Mouse (Mus musculus) CH12.LX (cell line): ENCODE data around the gene Hoxb5. TPM values are rescaled to one million over a fixed set of nuclear protein-coding genes. Genes with fewer than 3 reads are reported as not detected.

Experiments used
- DNase-seq: peaks from one replicate; pipeline ENCODE4 v3.0.0-alpha.2; 2013; ENCODE audit errors: extremely low read depth
- H3K27ac ChIP-seq: 2 replicates; pipeline ENCODE4 v1.5.1; 2012; ENCODE audit warnings: low read depth, mild to moderate bottlenecking, control low read depth, moderate library complexity; ENCODE audit not compliant: insufficient read depth
- H3K27me3 ChIP-seq: replicated peaks from 2 replicates; pipeline ENCODE3; 2012; ENCODE audit warnings: inconsistent platforms
- H3K36me3 ChIP-seq, 2 experiments: replicated peaks in 1 of 2; 2 replicates each; pipeline versions ENCODE3 to v1.6.1; 2012; ENCODE audit warnings: inconsistent platforms in 1 of 2, low read length in 1 of 2, mild to moderate bottlenecking in 1 of 2, mixed read lengths in 1 of 2, moderate library complexity in 1 of 2; ENCODE audit not compliant: control insufficient read depth in 1 of 2, insufficient read depth in 1 of 2
- H3K4me1 ChIP-seq, 2 experiments: 2 replicates each; pipeline ENCODE4 v1.6.1; 2012; ENCODE audit warnings: inconsistent platforms in 1 of 2, moderate library complexity in 1 of 2; ENCODE audit not compliant: insufficient read depth in 2 of 2, control insufficient read depth in 1 of 2
- H3K4me2 ChIP-seq: 2 replicates; pipeline ENCODE4 v1.6.1; 2012; ENCODE audit warnings: low read depth, mild to moderate bottlenecking, control low read depth; ENCODE audit not compliant: poor library complexity, insufficient read depth, severe bottlenecking
- H3K4me3 ChIP-seq, 3 experiments: fragments of 150-350 bp in 1 of 3; sonication (generic) in 1 of 3; replicated peaks in 1 of 3; 2 replicates each; pipeline versions ENCODE3 to v1.5.1; 2011 to 2012; ENCODE audit warnings: low read depth in 2 of 3, low read length in 2 of 3, mild to moderate bottlenecking in 2 of 3, moderate library complexity in 2 of 3, control low read depth in 1 of 3, improper control_type of control experiment in 1 of 3, inconsistent platforms in 1 of 3, mixed read lengths in 1 of 3; ENCODE audit not compliant: poor library complexity in 1 of 3
- H3K79me2 ChIP-seq: replicated peaks from 2 replicates; pipeline ENCODE4 v1.6.1; 2012; ENCODE audit warnings: mild to moderate bottlenecking, moderate library complexity; ENCODE audit not compliant: control insufficient read depth, poor library complexity, insufficient read depth, severe bottlenecking; ENCODE audit errors: extremely low read depth
- H3K9ac ChIP-seq: 2 replicates; pipeline ENCODE4 v1.6.1; 2012; ENCODE audit warnings: low read depth, mild to moderate bottlenecking, control low read depth, moderate library complexity; ENCODE audit not compliant: insufficient read depth
- H3K9me3 ChIP-seq: replicated peaks from 2 replicates; pipeline ENCODE3; 2012; ENCODE audit warnings: low read length, inconsistent platforms, mixed read lengths
- KAT2A ChIP-seq: IDR thresholded peaks from 2 replicates; pipeline ENCODE4 v1.6.1; 2012; ENCODE audit warnings: low read length, improper control_type of control experiment, inconsistent platforms; ENCODE audit not compliant: insufficient replicate concordance
- NRF1 ChIP-seq: IDR thresholded peaks from 2 replicates; pipeline ENCODE4 v1.6.1; 2014; ENCODE audit warnings: low read depth, mild to moderate bottlenecking, inconsistent platforms, low read length, improper control_type of control experiment, moderate library complexity
- PAX5 ChIP-seq: IDR thresholded peaks from 2 replicates; pipeline ENCODE4 v1.6.1; 2012; ENCODE audit warnings: low read length, inconsistent platforms, mixed read lengths
- ZC3H11A ChIP-seq: IDR thresholded peaks from 2 replicates; pipeline ENCODE4 v1.6.1; 2012; ENCODE audit warnings: low read depth, mild to moderate bottlenecking, inconsistent platforms, low read length, improper control_type of control experiment
- dilution Hi-C: fragments of 300-500 bp; cut with MboI; formaldehyde crosslinking; loops from 2 replicates; pipeline ENCODE4 v1.14.3; 2020; ENCODE audit warnings: low sequenced_read_pairs; ENCODE audit not compliant: extremely low pct_unique_long_range_greater_than_20kb, extremely low pct_ligation_motif_present
- in situ Hi-C: fragments of 300-500 bp; cut with MboI; formaldehyde crosslinking; loops from 3 replicates; pipeline ENCODE4 v1.14.3; 2019; ENCODE audit warnings: low sequenced_read_pairs, low pct_ligation_motif_present, low pct_unique_long_range_greater_than_20kb, mixed read lengths
- polyA plus RNA-seq: library from polyadenylated mRNA; unstranded; fragments of >175 nt; gene quantifications from 2 replicates; pipeline ENCODE4 v1.2.1, GENCODE M21; 2012; ENCODE audit warnings: low read depth; ENCODE audit not compliant: insufficient read length
- total RNA-seq, 2 experiments: library from RNA; depleted of rRNA; stranded (reverse); fragments of 300-350 nt in 1 of 2; fragments of >200 nt in 1 of 2; gene quantifications; 2 replicates each; pipeline ENCODE4 v1.2.3; 2012 to 2014

Gene Hoxb5
- total and polyA plus RNA-seq, 3 experiments, result 0.08 to 0.13 TPM; not detected in 1

DNA sequence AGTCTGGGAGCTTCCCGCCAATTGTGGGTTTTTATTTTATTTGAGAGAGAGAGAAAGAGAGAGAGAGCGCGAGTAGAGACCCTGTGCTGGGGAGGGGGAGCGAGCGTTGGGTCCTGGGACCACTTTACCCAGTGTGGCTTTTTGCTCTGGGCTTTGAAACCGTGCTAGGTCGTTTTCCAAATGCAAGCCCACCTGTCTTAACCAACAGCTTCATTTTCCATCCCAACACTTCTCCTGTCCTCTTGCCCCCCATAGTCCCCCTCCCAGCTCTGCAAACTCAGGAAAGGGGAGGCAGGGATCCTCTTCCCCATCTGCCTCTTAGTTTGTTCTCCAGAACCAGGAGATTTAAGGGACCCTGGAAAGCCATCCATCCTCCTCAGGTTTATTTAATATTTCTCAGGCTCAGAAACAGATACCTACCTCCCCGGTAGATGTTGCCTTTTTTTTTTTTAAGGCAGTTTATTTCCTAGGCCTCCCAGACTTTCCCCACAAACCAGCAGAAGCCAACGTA, 51.7 kb downstream of the Hoxb5 start:
- dilution Hi-C loops, result no loop called here
- H3K9me3 ChIP-seq, result peaks cover 6% of the 10 kb centered on the region
- no peak overlapping the region for H3K4me3 ChIP-seq
- H3K9ac ChIP-seq, result no peak overlapping the region
- H3K4me2 ChIP-seq, result no peak overlapping the region
- in situ Hi-C loops, result no loop called here
- no peaks in the 10 kb centered on the region for H3K79me2 ChIP-seq
- peaks cover 0 to 12% of the 10 kb centered on the region in 2 experiments; a peak in 2 of 4 replicates for H3K4me1 ChIP-seq
- no peak overlapping the region for H3K27ac ChIP-seq
- H3K27me3 ChIP-seq, result peaks cover 52% of the 10 kb centered on the region
- TF ChIP-seq PAX5 (no peak), ZC3H11A (no peak), KAT2A (no peak), NRF1 (no peak)
- no peak for DNase-seq
- H3K36me3 ChIP-seq, result no peaks in the 10 kb centered on the region

Other genes starting within 250 kb of the Hoxb5 start
- gene Ube2z, start 237.9 kb upstream of the Hoxb5 start, total RNA-seq (2012; rRNA removed), result 51.3 and 60.4 TPM in 2 replicates
- gene Ube2z, start 237.9 kb upstream of the Hoxb5 start, total RNA-seq (2014; rRNA removed), result 62.1 and 64.2 TPM in 2 replicates
- gene Ube2z, start 237.9 kb upstream of the Hoxb5 start, polyA plus RNA-seq, result 66.0 and 67.8 TPM in 2 replicates
- gene Atp5g1, start 227.7 kb upstream of the Hoxb5 start, total RNA-seq (2012; rRNA removed), result 851 and 995 TPM in 2 replicates
- 669 and 778 TPM in 2 replicates for gene Atp5g1, start 227.7 kb upstream of the Hoxb5 start, total RNA-seq (2014; rRNA removed)
- gene Atp5g1, start 227.7 kb upstream of the Hoxb5 start, polyA plus RNA-seq, result 788 and 969 TPM in 2 replicates
- not detected in 2 replicates for gene Calcoco2, start 191.4 kb upstream of the Hoxb5 start, total RNA-seq (2012; rRNA removed)
- not detected in 2 replicates for gene Calcoco2, start 191.4 kb upstream of the Hoxb5 start, total RNA-seq (2014; rRNA removed)
- not detected in 2 replicates for gene Calcoco2, start 191.4 kb upstream of the Hoxb5 start, polyA plus RNA-seq
- gene Ttll6, start 169.6 kb upstream of the Hoxb5 start, total RNA-seq (2012; rRNA removed), result not detected in 2 replicates
- not detected in 2 replicates for gene Ttll6, start 169.6 kb upstream of the Hoxb5 start, total RNA-seq (2014; rRNA removed)
- gene Ttll6, start 169.6 kb upstream of the Hoxb5 start, polyA plus RNA-seq, result 0.09 TPM in 1 of 2 replicates, not detected in the other
- gene Hoxb13, start 109.0 kb upstream of the Hoxb5 start, total RNA-seq (2012; rRNA removed), result 0.08 TPM in 2 replicates
- gene Hoxb13, start 109.0 kb upstream of the Hoxb5 start, total RNA-seq (2014; rRNA removed), result not detected in 2 replicates
- 0.15 TPM in 1 of 2 replicates, not detected in the other for gene Hoxb13, start 109.0 kb upstream of the Hoxb5 start, polyA plus RNA-seq
- gene Hoxb9, start 31.9 kb upstream of the Hoxb5 start, total RNA-seq (2012; rRNA removed), result not detected in 2 replicates
- gene Hoxb9, start 31.9 kb upstream of the Hoxb5 start, total RNA-seq (2014; rRNA removed), result not detected in 2 replicates
- not detected in 2 replicates for gene Hoxb9, start 31.9 kb upstream of the Hoxb5 start, polyA plus RNA-seq
- not detected in 2 replicates for gene Hoxb8, start 21.4 kb upstream of the Hoxb5 start, total RNA-seq (2012; rRNA removed)
- gene Hoxb8, start 21.4 kb upstream of the Hoxb5 start, total RNA-seq (2014; rRNA removed), result not detected in 2 replicates
- not detected in 2 replicates for gene Hoxb8, start 21.4 kb upstream of the Hoxb5 start, polyA plus RNA-seq
- gene Hoxb7, start 16.7 kb upstream of the Hoxb5 start, total RNA-seq (2012; rRNA removed), result not detected in 2 replicates
- not detected in 2 replicates for gene Hoxb7, start 16.7 kb upstream of the Hoxb5 start, total RNA-seq (2014; rRNA removed)
- gene Hoxb7, start 16.7 kb upstream of the Hoxb5 start, polyA plus RNA-seq, result not detected in 2 replicates
- gene Hoxb6, start 10.9 kb upstream of the Hoxb5 start, total RNA-seq (2012; rRNA removed), result 0.34 and 1.1 TPM in 2 replicates
- gene Hoxb6, start 10.9 kb upstream of the Hoxb5 start, total RNA-seq (2014; rRNA removed), result 0.12 TPM in 1 of 2 replicates, not detected in the other
- gene Hoxb6, start 10.9 kb upstream of the Hoxb5 start, polyA plus RNA-seq, result 0.31 and 0.53 TPM in 2 replicates
- 2.9 and 3.3 TPM in 2 replicates for gene Hoxb4, start 14.9 kb downstream of the Hoxb5 start, total RNA-seq (2012; rRNA removed)
- 2.5 and 2.7 TPM in 2 replicates for gene Hoxb4, start 14.9 kb downstream of the Hoxb5 start, total RNA-seq (2014; rRNA removed)
- 5.5 and 5.6 TPM in 2 replicates for gene Hoxb4, start 14.9 kb downstream of the Hoxb5 start, polyA plus RNA-seq
- gene Hoxb3, start 20.0 kb downstream of the Hoxb5 start, total RNA-seq (2012; rRNA removed), result 0.08 and 0.21 TPM in 2 replicates
- 0.07 TPM in 1 of 2 replicates, not detected in the other for gene Hoxb3, start 20.0 kb downstream of the Hoxb5 start, total RNA-seq (2014; rRNA removed)
- gene Hoxb3, start 20.0 kb downstream of the Hoxb5 start, polyA plus RNA-seq, result 0.29 and 0.59 TPM in 2 replicates
- gene Hoxb2, start 47.2 kb downstream of the Hoxb5 start, total RNA-seq (2012; rRNA removed), result not detected in 2 replicates
- gene Hoxb2, start 47.2 kb downstream of the Hoxb5 start, total RNA-seq (2014; rRNA removed), result not detected in 2 replicates
- gene Hoxb2, start 47.2 kb downstream of the Hoxb5 start, polyA plus RNA-seq, result not detected in 2 replicates
- gene Hoxb1, start 62.4 kb downstream of the Hoxb5 start, total RNA-seq (2012; rRNA removed), result not detected in 2 replicates
- not detected in 2 replicates for gene Hoxb1, start 62.4 kb downstream of the Hoxb5 start, total RNA-seq (2014; rRNA removed)
- gene Hoxb1, start 62.4 kb downstream of the Hoxb5 start, polyA plus RNA-seq, result not detected in 2 replicates
- gene Skap1, start 161.3 kb downstream of the Hoxb5 start, total RNA-seq (2012; rRNA removed), result not detected in 2 replicates
- gene Skap1, start 161.3 kb downstream of the Hoxb5 start, total RNA-seq (2014; rRNA removed), result not detected in 2 replicates
- not detected in 2 replicates for gene Skap1, start 161.3 kb downstream of the Hoxb5 start, polyA plus RNA-seq